Mouse (Mus musculus): Measurements from ENCODE around the gene Trpm8. TPM values are rescaled to one million over a fixed set of nuclear protein-coding genes. Genes with fewer than 3 reads are reported as not detected.

Trpm8 gene
- not detected in 2 replicates for polyA plus RNA-seq (2012; rRNA removed)

DNA sequence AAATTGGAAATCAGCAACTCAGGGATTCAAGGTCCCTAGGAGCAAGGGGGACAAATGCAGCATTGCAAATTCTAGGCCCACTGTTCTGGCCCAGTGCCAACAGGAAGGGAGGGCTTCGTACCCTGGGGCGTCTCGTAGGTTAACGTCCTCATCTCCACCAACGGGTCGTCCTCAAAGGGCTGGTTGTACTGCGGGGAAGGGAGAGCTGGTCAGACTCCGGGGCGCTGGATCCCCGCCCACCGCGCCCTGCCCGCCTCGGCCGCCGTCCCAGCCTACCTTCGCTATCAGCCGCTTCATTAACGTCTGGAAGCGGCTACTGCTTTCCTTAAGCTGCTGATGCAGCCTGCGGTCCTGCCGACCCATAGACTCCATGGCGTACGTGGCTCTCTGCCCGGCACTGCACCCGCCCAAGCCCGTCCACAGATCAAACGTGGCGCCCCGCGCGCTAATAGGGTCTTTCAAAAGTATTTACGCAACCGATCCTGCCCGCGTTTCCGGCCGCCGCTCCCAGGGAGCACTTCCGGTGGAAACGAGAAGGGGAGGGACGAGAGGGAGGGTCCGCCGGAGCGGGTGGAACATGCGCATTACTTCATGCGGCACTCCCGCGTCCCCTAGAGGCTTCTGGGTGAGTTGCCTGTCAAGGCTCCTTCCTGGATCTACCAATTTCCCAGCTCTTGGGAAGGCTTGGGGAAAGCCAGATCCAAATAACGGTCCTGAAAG lies at the start of gene Trpm8, which contains the start of gene Hjurp:
Gene Trpm8 (plus strand): TSS at position 564 of the 720 bp plus-strand sequence.
Gene Hjurp (minus strand): TSS at position 536 of the 720 bp plus-strand sequence.

DNA sequence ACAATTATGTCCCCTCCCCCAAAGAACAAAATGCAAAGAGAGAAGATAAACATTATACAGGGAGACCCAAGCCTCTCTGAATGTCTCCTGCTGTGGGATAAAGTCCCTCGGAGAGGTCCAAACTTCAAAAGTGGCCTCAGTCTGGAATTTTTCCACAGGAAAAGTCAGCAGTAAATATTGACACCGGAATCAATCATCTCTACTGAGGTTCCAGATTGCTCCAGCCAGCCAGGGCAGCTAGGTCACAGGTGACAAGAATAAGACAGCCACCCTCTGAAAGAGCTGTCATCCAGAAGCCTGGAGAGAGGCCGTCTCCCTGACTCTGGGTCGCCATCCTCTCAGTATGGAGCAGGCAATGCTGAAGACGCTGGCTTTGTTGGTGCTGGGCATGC lies 129.3 kb downstream of the Trpm8 start, which contains the start of gene Spp2:
Gene Spp2 (plus strand): TSS at position 155 of the 392 bp plus-strand sequence.

Other genes starting within 250 kb of the Trpm8 start
- gene Ugt1a10, start 222.3 kb upstream of the Trpm8 start, polyA plus RNA-seq (2012; rRNA removed): not detected in 2 replicates
- gene Ugt1a9, start 206.9 kb upstream of the Trpm8 start, polyA plus RNA-seq (2012; rRNA removed): 0.10 TPM in 1 of 2 replicates, not detected in the other
- not detected in 2 replicates for gene Ugt1a8, start 189.8 kb upstream of the Trpm8 start, polyA plus RNA-seq (2012; rRNA removed)
- 8.5 and 9.3 TPM in 2 replicates for gene Ugt1a7c, start 182.6 kb upstream of the Trpm8 start, polyA plus RNA-seq (2012; rRNA removed)
- gene Ugt1a6b, start 174.4 kb upstream of the Trpm8 start, polyA plus RNA-seq (2012; rRNA removed): 11.4 and 14.9 TPM in 2 replicates
- gene Ugt1a6a, start 142.9 kb upstream of the Trpm8 start, polyA plus RNA-seq (2012; rRNA removed): 26.8 and 30.0 TPM in 2 replicates
- gene Ugt1a5, start 111.6 kb upstream of the Trpm8 start, polyA plus RNA-seq (2012; rRNA removed): 0.11 and 0.14 TPM in 2 replicates
- gene Ugt1a2, start 77.1 kb upstream of the Trpm8 start, polyA plus RNA-seq (2012; rRNA removed): 0.07 and 0.08 TPM in 2 replicates
- 3.2 and 6.0 TPM in 2 replicates for gene Dnajb3, start 71.9 kb upstream of the Trpm8 start, polyA plus RNA-seq (2012; rRNA removed)
- gene Ugt1a1, start 65.7 kb upstream of the Trpm8 start, polyA plus RNA-seq (2012; rRNA removed): 6.2 and 7.1 TPM in 2 replicates
- gene Mroh2a, start 50.7 kb upstream of the Trpm8 start, polyA plus RNA-seq (2012; rRNA removed): 2.4 and 3.0 TPM in 2 replicates
- 100 and 169 TPM in 2 replicates for gene Hjurp, start within 50 bp of the Trpm8 start, polyA plus RNA-seq (2012; rRNA removed)
- gene Spp2, start 129.3 kb downstream of the Trpm8 start, polyA plus RNA-seq (2012; rRNA removed): not detected in 2 replicates
- 0.15 and 0.17 TPM in 2 replicates for gene Glrp1, start 232.4 kb downstream of the Trpm8 start, polyA plus RNA-seq (2012; rRNA removed)

Data from ovary, adult 2 months (tissue).